Mouse (Mus musculus) B cell, adult 2 months (primary cell): ENCODE measurements around the gene Akt3.

Source experiments
- DNase-seq, 2 experiments: peaks; one replicate each; pipeline ENCODE4 v3.0.0; 2022

Akt3 gene

DNA sequence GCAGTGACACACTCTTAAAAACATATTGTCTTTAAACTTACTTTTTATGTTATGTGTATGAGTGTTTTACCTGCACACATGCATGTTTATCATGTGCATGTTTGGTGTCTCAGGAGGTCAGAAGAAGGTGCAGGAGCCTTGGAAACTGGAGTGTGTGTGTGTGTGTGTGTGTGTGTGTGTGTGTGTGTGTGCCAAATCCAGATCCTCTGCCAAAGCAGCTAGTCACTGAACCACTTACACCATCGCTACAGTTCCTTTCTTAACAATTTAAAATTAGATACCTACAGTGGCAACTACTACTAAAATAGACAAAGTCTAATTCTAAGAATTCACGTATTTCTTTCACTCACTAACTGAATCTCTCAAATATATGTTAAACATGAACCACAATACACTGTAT lies 209.2 kb downstream of the Akt3 start:
- DNase-seq = no peak

DNA sequence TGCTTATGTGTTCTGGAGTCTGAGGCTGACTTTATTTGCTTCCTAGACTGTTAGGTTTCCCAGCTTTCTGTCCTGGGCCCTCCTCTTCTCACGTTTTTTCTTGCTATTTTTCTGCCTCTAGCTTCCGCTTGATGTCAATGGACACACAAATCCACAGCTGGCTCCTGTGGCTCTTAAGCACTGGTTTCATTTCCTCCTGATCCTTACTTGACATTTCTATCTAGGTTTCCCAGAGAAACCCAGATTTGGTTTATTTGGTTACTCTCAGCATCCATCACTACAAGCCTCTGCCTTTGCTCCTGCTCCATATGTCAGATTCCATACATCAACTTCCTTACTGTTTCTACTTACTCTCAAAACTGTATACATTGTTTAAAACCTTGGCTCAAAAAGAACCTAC lies 211.0 kb downstream of the Akt3 start:
- no peak for DNase-seq

DNA sequence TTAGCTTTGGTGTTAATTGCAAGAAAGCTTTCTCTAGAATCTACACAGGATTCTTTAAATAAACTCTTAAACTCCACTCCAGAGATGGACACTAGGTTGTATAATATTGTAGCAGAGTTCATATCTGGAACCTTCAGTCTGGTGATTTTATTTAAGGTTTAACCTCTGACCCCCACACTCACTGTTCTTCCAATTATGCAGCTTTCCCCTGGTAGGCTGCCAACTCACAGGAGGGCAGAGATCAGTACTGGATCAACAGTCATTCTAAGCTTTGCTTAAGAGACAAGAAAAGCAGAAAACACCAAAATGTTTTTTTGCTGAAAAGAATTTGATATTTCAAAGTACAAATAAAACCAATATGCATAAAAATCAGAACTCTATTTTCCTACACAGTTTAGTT lies 212.1 kb downstream of the Akt3 start:
- DNase-seq = no peak

DNA sequence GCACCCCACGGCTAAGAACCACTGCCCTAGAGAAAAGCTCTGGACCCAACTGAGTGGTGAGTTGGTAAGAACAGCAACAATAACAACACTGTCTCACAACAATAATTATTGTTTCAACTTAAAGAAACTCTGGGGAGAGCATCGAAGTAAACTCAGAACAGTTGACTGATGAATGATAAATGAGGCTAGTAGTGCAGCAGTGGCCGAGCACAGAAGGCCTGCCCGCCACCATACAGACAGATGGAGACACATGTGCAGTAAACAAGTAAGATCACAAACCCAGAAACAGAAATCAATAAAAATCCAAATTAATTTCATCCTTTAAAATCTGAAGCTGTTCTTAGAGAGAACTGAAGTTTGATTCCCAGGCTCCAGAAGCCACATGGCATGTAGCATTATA lies 217.9 kb downstream of the Akt3 start:
- DNase-seq = no peak

DNA sequence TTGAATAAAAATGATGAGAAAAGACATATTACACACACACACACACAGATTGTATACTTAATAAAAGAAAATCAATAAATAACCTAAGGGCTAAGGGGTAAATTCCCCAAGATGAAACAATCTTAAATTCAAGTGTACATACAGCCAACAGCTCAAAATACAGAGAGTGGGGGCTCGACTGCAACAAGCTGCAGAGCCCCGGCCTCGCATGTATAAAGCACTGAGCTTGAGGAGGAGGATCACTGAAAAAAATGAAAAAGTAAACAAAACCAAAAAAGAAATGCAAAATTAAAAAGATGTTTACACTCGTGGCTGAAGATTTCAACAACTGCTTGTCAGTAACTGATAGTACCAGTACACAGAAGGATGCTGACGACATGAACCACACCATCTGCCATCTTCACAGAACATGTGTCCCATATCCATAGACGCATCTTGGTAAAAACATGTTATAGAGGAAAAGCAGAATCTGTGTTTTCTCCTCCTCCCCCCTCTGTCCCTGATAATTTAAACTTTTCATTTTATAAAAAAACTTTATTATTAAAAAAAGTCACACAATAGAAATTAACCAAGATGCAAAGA lies 218.8 kb downstream of the Akt3 start:
- DNase-seq = no peak

DNA sequence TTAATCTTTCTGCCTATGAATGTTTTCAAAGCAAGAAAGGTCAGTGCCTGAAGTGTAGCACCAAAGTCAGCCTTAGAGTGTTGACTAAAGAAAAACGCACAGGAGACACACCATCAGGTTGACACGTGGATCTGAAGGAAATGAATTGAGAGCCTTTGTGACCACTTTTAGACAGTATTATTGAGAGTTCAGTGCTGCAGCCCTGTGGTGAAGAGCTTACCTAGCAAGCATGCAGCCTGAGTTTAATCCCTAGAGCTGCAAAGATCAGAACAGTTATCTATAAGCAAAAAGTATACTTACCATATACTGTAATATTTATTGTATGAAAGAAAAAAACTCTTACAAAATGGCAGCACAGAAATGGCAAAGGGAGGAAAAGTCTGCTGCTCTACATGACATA lies 219.6 kb downstream of the Akt3 start:
- DNase-seq = no peak

DNA sequence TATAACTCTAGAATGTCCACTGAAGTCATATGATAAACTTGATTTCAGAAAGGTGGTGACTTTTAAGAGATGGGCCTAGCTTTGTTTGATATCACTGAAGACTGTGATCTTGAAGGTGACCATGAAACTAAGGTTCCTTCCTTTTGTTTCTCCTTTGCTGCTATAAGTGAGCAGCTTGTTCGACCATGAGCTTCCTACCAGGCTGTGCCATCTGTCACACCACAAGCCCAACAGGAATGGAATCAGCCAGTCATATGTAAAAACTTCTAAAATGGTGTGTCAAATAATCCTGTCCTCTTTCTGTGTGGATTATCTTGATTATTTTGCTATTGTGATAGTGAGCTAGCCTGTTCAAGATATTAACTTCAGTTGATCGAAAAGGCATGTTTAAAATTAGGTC lies 222.5 kb downstream of the Akt3 start:
- DNase-seq = no peak

DNA sequence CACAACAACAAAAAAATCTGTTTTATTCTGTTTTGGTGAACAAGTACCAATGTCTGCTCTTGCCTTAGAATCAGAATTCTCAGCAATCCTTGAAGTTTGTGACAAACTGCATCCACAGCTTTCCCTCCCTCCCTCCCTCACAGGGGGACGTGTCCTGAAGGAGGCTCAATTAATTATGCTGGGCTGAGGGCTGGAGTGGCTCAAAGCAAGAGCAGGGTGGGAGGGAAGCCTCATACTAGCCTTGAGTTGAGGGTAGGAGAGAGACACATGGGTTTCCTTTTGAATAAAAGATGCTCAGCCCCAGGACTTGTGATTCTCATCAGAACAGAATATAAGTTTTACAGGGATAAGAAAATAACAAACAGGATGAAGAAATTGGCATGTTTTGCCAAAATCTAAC lies 225.8 kb downstream of the Akt3 start:
- DNase-seq = no peak

DNA sequence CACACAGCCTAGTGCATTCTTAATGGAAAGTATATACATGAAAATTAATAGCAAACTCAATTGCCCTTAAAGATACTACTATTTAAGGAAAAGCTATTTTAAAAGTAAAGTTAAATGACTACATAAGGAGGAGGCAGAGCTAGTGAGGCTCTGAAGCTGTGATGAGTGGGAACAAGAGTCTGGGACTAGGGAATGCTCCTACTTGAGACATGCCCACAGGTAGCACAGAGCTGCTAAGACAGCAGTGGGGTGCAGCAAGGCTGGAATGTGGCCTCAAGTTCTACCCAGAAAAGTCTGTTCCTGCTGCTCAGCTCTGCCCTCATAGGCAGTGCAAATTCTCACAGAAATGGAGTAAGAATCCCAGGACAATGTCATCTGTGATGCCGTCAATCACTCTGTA lies 226.8 kb downstream of the Akt3 start:
- DNase-seq = no peak

DNA sequence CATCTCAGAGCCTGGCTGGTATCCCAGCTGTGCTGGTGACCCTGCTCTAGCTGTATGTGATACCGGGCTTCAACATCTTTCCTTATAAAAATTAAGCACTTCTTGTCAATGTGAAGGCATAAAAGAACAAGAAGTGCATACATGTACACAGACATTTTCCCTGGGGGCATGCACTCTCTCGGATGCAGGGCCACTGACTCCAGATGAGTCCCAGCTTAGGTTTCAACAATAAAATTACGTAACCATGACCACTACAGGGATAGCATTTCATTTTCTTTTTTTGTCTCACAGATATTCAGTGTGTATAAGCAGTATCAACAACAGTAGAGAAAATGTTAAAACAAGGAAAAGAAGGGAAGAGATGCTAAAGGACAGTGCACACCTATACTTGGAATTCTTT lies 227.3 kb downstream of the Akt3 start:
- no peak for DNase-seq

DNA sequence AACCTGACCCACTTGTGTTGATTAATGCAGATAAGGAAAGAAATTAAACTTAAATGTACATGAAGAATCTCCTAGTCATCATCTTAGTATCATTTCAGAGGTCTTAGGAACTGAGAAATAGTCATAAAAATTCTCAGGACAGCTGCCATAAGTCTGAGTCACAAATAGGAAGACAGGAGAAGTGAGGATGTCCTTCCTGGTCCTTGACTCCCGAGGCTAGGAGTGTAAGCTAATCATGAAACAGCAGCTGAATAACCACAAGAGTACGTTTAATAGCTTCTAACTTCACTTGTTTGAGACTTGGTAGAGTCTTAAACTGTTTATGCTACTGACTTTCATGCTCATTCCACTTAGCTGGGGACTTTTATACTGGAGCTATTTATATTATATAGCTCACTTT lies 229.0 kb downstream of the Akt3 start:
- no peak for DNase-seq

DNA sequence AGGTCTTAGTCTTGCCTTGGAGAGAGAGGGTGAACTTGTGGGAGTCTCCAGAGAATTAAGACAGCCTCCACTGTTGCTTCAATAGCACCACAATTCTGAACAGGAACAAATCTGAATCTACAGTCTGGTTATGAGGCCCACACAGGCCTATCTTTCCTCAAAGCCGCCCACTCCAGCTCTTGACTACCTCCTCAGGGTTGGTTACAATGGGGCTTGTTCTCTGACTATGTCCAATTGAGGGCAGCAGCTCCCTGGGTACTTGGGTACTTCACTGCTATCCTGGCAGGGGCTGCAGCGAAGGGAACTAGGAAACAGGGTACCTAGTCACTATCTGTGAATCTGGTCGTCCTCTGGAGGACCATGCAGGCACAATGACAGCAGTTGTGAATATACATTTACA lies 230.3 kb downstream of the Akt3 start:
- no peak for DNase-seq

DNA sequence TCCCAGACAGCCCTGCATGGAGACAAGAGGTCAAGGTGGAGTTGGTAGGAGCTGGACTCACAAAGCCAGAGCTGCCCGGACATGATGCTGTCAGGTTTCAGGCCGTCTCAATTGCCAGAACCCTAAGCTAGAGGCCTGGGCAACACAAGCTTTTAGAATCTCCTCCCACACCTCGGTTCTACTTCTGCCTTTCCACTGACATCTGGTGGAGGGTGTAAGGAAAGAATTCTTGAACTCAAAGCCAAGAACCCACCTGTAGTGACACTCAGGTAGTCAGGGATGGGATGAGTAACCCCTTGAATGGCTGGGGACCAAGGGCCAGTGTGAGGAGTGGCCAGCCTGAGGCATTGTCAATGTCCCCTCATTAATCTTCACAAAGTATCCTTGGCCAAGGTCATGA lies 235.3 kb downstream of the Akt3 start:
- DNase-seq = no peak

DNA sequence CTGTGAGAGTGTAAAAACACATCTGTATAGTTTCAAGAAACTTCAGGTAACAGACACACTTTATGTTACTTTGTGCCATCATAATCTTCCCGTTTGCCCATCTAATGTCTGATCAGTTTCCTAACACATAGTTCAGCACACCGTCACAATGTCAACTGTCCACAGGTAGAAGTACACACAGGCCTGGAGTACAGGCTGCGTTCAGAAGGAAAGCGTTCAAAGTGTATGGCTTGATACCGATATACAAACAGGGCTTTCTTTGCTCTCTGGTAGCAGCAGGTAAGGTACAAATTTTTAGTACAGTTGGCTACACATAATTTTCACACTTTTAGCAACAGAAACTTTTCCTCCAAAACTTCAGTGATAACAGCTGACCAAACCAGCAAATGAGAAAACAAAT lies 238.3 kb downstream of the Akt3 start:
- no peak for DNase-seq

DNA sequence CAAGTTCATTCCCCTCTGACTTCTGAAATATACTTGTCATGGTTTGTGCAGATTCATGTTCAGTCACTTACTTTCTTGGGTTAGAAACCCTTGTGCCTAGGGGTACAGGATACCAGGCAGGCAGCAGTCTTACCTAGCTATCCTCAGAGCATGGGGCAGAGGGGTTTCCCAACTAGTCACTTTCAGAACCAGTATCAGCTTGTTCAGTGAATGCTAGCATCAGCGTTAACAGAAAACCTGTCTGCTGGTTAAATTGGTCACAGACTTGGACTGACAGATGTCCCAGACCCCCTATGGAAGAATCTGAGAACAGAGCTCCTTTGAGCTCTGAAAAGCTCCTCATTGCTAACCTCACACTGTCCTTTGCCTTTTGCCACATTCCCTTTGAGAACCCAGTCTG lies 239.3 kb downstream of the Akt3 start:
- no peak for DNase-seq

DNA sequence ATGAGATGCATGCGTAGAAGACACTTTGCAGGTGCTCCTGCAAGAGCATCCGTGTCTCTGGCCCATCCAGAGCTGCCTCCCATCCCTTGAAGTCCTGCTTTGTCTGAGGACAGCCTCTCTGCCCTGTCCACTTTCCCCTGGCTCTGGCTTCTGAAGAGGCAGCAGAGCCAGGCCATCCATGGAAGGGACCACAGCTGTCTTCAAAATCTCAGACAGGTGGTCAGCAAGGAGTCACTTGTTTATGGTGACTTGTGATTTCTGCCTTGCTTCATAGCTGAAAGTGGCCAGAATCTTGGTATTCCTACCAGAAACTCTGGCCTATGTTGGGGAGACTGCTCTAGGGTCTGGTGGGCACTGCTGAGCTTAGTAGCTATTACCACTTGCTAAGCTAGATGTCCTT lies 241.3 kb downstream of the Akt3 start:
- no peak for DNase-seq

DNA sequence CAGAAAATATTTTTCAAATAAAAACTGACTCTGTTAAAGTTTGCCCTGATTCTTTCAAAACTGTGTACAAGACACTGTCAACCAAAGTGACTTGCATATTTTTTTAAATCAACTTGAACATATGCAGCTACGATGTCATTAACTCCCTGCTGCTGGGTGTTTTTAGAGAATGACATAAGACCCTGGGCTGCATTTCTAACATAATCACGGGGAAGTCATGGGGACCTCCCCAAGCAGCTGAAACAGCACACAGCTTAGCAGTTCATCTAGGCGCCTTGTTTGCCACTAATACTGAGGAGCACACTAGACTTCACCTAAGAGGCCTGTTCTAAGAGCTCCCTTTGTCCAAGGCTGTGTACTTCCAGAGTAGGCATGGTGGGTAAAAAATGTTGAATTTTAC lies 242.1 kb downstream of the Akt3 start:
- DNase-seq = no peak

DNA sequence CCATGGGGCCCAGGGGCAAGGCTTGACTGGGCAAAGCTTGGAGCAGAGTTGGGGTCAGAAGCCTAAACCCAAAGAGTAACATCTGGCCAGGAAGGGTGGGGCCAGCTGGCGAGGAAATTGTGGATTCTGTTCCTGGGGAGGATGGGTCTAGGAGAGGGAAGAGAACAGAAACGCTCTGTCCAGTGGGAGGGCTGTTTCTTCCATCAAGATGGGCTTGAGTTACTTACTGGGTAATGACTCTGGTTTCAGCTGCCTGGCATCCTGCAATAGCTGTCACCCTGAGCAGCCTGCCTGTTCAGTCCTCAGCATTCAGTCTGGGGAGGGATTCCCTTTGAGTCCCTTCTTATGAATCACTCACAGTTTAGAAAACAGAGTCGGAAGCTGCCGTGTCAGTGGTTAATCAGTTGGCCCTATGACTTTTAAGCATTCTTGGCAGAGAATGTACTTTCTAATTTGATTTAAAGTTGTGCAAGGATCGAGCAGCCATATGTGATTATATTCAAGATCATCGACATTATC lies 243.0 kb downstream of the Akt3 start:
- no peak for DNase-seq

DNA sequence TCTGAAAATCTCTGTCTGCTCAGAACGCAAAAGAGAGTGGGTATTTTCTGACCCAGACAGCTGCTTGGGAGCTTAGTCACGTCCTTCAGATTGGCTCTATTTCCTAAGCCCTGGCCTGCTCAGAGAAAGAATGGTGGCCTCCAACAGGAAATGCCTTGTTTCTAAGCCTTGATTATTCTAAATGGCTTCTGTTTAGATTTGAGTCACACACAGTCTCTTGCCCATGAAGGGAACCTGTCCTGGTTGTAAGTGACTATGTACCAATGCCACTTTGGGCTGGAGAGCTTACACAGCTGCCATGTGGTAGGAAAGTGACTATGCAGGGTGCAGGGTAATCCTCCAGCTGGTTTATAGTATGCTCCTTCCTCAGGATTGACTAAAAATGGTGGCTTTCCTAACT lies 243.7 kb downstream of the Akt3 start:
- DNase-seq = no peak

DNA sequence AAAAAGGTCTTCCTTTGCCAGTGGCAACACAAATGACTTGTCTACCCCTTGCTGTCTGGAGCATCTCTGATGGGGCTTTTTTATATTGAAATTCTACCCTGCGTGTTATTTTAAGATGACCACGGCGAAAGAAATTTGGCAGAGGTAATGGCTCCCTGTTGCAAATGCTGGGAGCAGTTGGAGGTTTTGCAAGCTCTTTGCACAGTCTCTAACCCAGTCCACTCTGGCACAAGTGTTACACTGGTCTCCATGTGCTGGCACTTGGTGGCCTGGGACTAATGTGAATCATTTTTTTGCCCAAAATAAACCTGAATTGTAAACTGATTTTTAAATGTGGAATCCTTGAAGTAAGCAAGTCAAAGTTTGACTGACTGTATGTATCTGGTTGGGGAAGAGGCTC lies 244.2 kb downstream of the Akt3 start:
- no peak for DNase-seq

DNA sequence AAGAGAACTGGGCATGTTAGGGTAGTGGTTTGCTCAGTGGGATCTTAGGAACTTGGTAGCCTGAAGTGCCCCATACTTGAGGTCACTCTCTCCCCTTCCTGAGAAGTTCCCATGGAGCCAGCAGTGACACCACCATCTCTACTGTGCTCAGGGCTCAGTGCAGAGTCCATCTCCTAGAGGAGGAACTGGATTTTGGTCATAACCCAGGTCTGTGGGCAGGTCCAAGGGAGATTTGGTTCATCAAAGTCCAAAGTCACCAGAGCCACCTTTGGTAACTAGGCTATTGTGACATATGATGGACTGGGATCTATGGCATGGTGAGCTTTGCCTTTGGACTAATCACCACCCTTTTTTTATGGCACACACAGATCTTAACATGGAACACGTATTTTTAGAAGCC lies 244.7 kb downstream of the Akt3 start:
- no peak for DNase-seq

DNA sequence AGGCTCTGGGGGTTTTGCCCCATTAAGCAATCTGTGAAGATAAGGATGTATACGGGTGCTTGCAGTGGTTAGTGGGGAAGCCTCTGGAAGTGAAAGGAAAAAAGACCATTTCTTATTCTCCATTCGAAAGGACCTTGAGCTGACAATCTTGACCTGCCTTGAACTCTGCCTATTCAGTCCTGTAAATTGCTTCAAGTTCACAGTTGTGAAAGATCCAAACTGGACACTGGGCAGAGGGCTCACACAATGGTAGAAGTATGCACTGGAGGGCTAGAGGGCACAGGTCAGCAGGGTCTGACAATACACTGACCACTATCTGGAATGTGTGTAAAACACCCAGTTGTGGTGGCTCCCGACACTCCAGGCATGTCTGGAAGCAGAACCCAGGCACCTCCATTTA lies 245.2 kb downstream of the Akt3 start:
- no peak for DNase-seq

DNA sequence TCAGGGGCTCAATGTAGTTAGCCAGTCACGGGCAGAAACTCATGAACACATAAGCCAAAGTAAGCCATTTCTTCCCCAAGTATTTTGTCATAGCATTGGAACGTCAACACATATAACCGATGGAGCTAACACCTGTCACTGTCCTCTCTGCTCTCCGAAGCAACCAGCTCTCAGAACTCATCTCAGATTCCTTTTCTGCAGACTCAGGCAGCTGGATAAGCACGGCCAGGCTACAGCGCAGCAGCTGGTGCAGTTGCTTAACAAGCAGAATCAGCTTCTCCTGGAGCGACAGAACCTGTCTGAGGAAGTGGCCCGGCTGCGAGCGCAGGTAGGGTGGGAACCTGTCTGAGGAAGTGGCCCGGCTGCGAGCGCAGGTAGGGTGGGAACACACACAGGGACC lies 246.3 kb downstream of the Akt3 start:
- DNase-seq = no peak

DNA sequence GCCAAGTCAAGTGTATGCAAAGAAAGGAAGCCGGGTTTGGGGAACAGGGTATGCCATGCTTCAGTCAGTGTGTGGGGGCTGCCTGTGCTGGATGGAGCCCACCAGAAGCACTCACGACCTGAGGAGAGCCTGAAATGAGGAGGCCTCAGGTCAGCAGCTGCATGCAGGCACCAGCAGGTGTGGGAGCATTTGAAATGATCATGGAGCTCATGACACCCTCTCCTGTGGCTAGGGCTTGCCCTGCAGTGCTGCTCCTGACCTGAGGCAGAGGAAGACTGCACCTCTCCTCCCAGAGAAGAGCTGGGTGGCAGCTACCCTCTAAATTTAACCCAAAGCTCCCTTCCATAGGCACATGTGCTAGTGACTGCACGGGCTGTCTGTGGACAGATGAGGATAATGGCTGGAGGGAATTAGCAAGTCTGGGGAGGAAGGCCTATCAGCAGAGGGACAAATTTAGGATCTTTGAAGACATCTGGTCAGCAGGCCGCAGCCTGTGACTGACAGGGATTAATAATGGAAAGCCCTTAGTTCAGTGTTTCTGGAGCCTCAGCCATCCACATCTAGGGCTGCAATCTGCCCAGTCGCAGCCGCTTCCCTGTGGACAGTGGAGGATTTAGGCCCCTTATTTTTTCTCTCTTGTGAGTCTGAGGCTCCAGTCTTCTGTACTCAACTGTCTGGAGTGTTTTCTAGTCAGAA lies 247.2 kb downstream of the Akt3 start:
- no peak for DNase-seq

DNA sequence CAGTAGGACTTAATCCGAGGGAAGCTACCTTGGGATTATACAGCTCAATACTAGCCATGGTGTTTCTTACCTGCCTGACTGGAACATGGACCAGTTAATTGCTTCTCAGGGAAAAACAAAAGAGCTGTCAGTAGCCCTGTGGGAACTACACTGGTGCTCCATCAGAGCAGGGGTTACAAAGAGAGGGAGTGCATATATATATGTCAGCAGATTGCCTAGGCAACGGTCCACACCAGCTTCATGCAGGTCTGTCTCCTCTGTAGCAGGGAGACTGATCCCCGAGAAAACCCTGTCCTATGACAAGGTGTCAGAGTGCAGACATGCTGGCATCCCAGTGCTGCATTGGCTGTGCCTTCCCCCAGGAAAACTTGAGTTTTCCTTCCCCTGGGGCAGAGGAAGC lies 248.0 kb downstream of the Akt3 start:
- no peak for DNase-seq
